Comparison of ENCODE assay signal across 15 mouse cellular contexts in the genomic region with DNA sequence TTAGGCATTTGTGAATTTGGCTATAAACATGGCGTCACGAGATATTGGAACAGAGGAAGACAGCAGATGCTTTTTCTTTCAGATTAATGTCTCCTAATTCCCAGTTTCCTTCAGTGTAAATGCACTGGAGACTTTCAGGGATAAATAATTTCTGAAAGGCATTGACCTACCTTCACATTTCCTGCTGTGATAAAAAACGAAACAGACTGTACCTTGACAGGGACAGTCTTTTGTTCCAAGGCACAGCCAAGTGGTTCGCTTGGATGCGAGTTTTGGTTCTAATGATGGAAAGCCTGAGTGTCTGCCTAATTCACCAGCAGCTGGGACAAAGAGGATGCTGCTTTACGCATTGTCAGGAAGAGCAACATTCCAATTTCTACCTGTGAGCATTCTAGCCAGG.
"Had no signal": no experiment of that assay in that cellular context is flagged by ENCODE, and none has a peak within 500 bp of the region (broad histone marks: within the 10 kb centered on the region; RNA-seq: fewer than 3 reads in every experiment).

No protein-coding gene starts in this region.

- H3K9me3 ChIP-seq: liver, embryonic 13.5 days; midbrain, embryonic 12.5 days; midbrain, embryonic 15.5 days; neural tube, embryonic 12.5 days; stomach, embryonic 15.5 days had no signal

- DNase-seq: kidney, postnatal 25 days; layer of hippocampus, adult 9-11 months; liver, embryonic 13.5 days; lung, adult 2 months; lung, postnatal 14 days; lung, postnatal 4 days; retina, postnatal 1 day; right cerebral cortex, postnatal 25 days; spleen, adult 18-20 months; thymus, postnatal 25 days had no signal

- H3K36me3 ChIP-seq: liver, embryonic 13.5 days; midbrain, embryonic 12.5 days; midbrain, embryonic 15.5 days; neural tube, embryonic 12.5 days; stomach, embryonic 15.5 days had no signal

- H3K4me3 ChIP-seq: liver, embryonic 13.5 days; midbrain, embryonic 12.5 days; midbrain, embryonic 15.5 days; neural tube, embryonic 12.5 days; stomach, embryonic 15.5 days had no signal

- ATAC-seq: midbrain, embryonic 15.5 days had no signal

- H3K9ac ChIP-seq: liver, embryonic 13.5 days; midbrain, embryonic 12.5 days; midbrain, embryonic 15.5 days; neural tube, embryonic 12.5 days; stomach, embryonic 15.5 days had no signal

- H3K4me1 ChIP-seq: liver, embryonic 13.5 days; midbrain, embryonic 15.5 days; neural tube, embryonic 12.5 days; stomach, embryonic 15.5 days had no signal

- H3K4me2 ChIP-seq: liver, embryonic 13.5 days; midbrain, embryonic 12.5 days; midbrain, embryonic 15.5 days; neural tube, embryonic 12.5 days; stomach, embryonic 15.5 days had no signal

- H3K27ac ChIP-seq: kidney, postnatal 0 days; liver, embryonic 13.5 days; midbrain, embryonic 12.5 days; midbrain, embryonic 15.5 days; neural tube, embryonic 12.5 days; stomach, embryonic 15.5 days had no signal

- H3K27me3 ChIP-seq: liver, embryonic 13.5 days; midbrain, embryonic 12.5 days; midbrain, embryonic 15.5 days; neural tube, embryonic 12.5 days; stomach, embryonic 15.5 days had no signal
